Mouse (Mus musculus) MEL (cell line): ENCODE data around the gene Efna5. TPM values are rescaled to one million over a fixed set of nuclear protein-coding genes. Genes with fewer than 3 reads are reported as not detected.

Experiments
- DNase-seq: peaks from one replicate; pipeline ENCODE4 v3.0.0; 2011; ENCODE audit warnings: low read depth, low spot score
- H3K27ac ChIP-seq: 2 replicates; pipeline ENCODE4 v1.5.1; 2012; ENCODE audit warnings: low read depth, mild to moderate bottlenecking, control low read depth, low read length, moderate library complexity; ENCODE audit not compliant: control insufficient read depth
- H3K27me3 ChIP-seq, 2 experiments: fragments of 150-350 bp in 1 of 2; sonication (generic) in 1 of 2; 2 replicates each; pipeline ENCODE4 v1.6.1; 2012; ENCODE audit warnings: low read length in 2 of 2, mild to moderate bottlenecking in 2 of 2, improper control_type of control experiment in 1 of 2, moderate library complexity in 1 of 2; ENCODE audit not compliant: insufficient read depth in 2 of 2, control insufficient read depth in 1 of 2
- H3K36me3 ChIP-seq, 2 experiments: 2 replicates each; pipeline ENCODE4 v1.6.1; 2012 to 2014; ENCODE audit warnings: low read length in 2 of 2, improper control_type of control experiment in 1 of 2, inconsistent platforms in 1 of 2, mild to moderate bottlenecking in 1 of 2; ENCODE audit not compliant: insufficient read depth in 2 of 2, control insufficient read depth in 1 of 2
- H3K4me1 ChIP-seq, 2 experiments: fragments of 150-350 bp in 1 of 2; sonication (generic) in 1 of 2; 2 replicates each; pipeline ENCODE4 v1.6.1; 2012; ENCODE audit warnings: low read length in 2 of 2, improper control_type of control experiment in 1 of 2, mild to moderate bottlenecking in 1 of 2; ENCODE audit not compliant: insufficient read depth in 2 of 2, control insufficient read depth in 1 of 2
- H3K4me3 ChIP-seq, 2 experiments: fragments of 150-350 bp in 1 of 2; sonication (generic) in 1 of 2; 2 replicates each; pipeline ENCODE4 v1.5.1; 2012; ENCODE audit warnings: low read depth in 2 of 2, low read length in 2 of 2, mild to moderate bottlenecking in 2 of 2, moderate library complexity in 2 of 2, control low read depth in 1 of 2, improper control_type of control experiment in 1 of 2; ENCODE audit not compliant: control insufficient read depth in 1 of 2, insufficient read depth in 1 of 2
- H3K79me2 ChIP-seq: 2 replicates; pipeline ENCODE4 v1.6.1; 2012; ENCODE audit warnings: mild to moderate bottlenecking, low read length, moderate library complexity; ENCODE audit not compliant: control insufficient read depth, poor library complexity, insufficient read depth
- H3K9ac ChIP-seq: 2 replicates; pipeline ENCODE4 v1.6.1; 2012; ENCODE audit warnings: low read depth, mild to moderate bottlenecking, control low read depth, low read length, moderate library complexity; ENCODE audit not compliant: control insufficient read depth, poor library complexity, severe bottlenecking
- H3K9me3 ChIP-seq: fragments of 150-350 bp; sonication (generic); replicated peaks from 2 replicates; pipeline ENCODE4 v1.6.1; 2012; ENCODE audit warnings: mild to moderate bottlenecking, low read length, improper control_type of control experiment, moderate library complexity; ENCODE audit not compliant: insufficient read depth
- BHLHE40 ChIP-seq: IDR thresholded peaks from 2 replicates; pipeline ENCODE4 v1.6.1; 2012; ENCODE audit warnings: low read depth, mild to moderate bottlenecking, inconsistent platforms, low read length, improper control_type of control experiment, borderline replicate concordance
- CTCF ChIP-seq, 3 experiments: IDR thresholded peaks in 2 of 3; conservative IDR thresholded peaks in 1 of 3; 2 replicates each; pipeline ENCODE4 v1.5.1; 2011 to 2012; ENCODE audit warnings: low read length in 3 of 3, low read depth in 2 of 3, mild to moderate bottlenecking in 2 of 3, improper control_type of control experiment in 1 of 3, inconsistent platforms in 1 of 3, mixed read lengths in 1 of 3, moderate library complexity in 1 of 3; ENCODE audit not compliant: control insufficient read depth in 1 of 3, insufficient read depth in 1 of 3, poor library complexity in 1 of 3, severe bottlenecking in 1 of 3
- ELF1 ChIP-seq: IDR thresholded peaks from 2 replicates; pipeline ENCODE4 v1.6.1; 2014; ENCODE audit warnings: low read depth, mild to moderate bottlenecking, inconsistent platforms, low read length, improper control_type of control experiment, moderate library complexity
- HCFC1 ChIP-seq: IDR thresholded peaks from 2 replicates; pipeline ENCODE4 v1.6.1; 2012; ENCODE audit warnings: low read depth, mild to moderate bottlenecking, inconsistent platforms, low read length, improper control_type of control experiment, moderate library complexity
- JUND ChIP-seq: IDR thresholded peaks from 2 replicates; pipeline ENCODE4 v1.6.1; 2011; ENCODE audit warnings: low read depth, mild to moderate bottlenecking, improper control_type of control experiment, low read length
- MAFK ChIP-seq: IDR thresholded peaks from 2 replicates; pipeline ENCODE4 v1.6.1; 2011; ENCODE audit warnings: low read depth, mild to moderate bottlenecking, low read length, improper control_type of control experiment, borderline replicate concordance
- MEF2A ChIP-seq: IDR thresholded peaks from 2 replicates; pipeline ENCODE4 v1.6.1; 2014; ENCODE audit warnings: low read depth, mild to moderate bottlenecking, inconsistent platforms, low read length, improper control_type of control experiment; ENCODE audit not compliant: poor library complexity, insufficient replicate concordance, severe bottlenecking; ENCODE audit errors: extremely low read depth
- MXI1 ChIP-seq: IDR thresholded peaks from 2 replicates; pipeline ENCODE4 v1.6.1; 2011; ENCODE audit warnings: mild to moderate bottlenecking, low read depth, low read length, improper control_type of control experiment
- MYB ChIP-seq: IDR thresholded peaks from 2 replicates; pipeline ENCODE4 v1.6.1; 2011; ENCODE audit warnings: mild to moderate bottlenecking, low read depth, low read length, improper control_type of control experiment
- NELFE ChIP-seq: IDR thresholded peaks from 2 replicates; pipeline ENCODE4 v1.6.1; 2011; ENCODE audit warnings: low read depth, low read length, improper control_type of control experiment
- POLR2A ChIP-seq, 2 experiments: IDR thresholded peaks; 2 replicates each; pipeline ENCODE4 v1.6.1; 2011 to 2012; ENCODE audit warnings: low read length in 2 of 2, mild to moderate bottlenecking in 2 of 2, control low read depth in 1 of 2, improper control_type of control experiment in 1 of 2, low read depth in 1 of 2, moderate library complexity in 1 of 2; ENCODE audit not compliant: control insufficient read depth in 1 of 2, insufficient read depth in 1 of 2, poor library complexity in 1 of 2
- POLR2AphosphoS5 ChIP-seq: IDR thresholded peaks from 2 replicates; pipeline ENCODE4 v1.6.1; 2012; ENCODE audit warnings: low read depth, borderline replicate concordance, mild to moderate bottlenecking, inconsistent platforms, low read length, moderate library complexity, mixed read lengths
- SIN3A ChIP-seq: IDR thresholded peaks from 2 replicates; pipeline ENCODE4 v1.6.1; 2012; ENCODE audit warnings: low read length, improper control_type of control experiment, inconsistent platforms
- TBP ChIP-seq: IDR thresholded peaks from 2 replicates; pipeline ENCODE4 v1.8.0; 2011; ENCODE audit warnings: low read depth, low read length, improper control_type of control experiment
- USF1 ChIP-seq: IDR thresholded peaks from 2 replicates; pipeline ENCODE4 v1.6.1; 2014; ENCODE audit warnings: low read depth, mild to moderate bottlenecking, inconsistent platforms, low read length, improper control_type of control experiment, moderate library complexity
- USF2 ChIP-seq, 2 experiments: IDR thresholded peaks; 2 replicates each; pipeline ENCODE4 v1.6.1; 2011 to 2012; ENCODE audit warnings: improper control_type of control experiment in 2 of 2, low read length in 2 of 2, borderline replicate concordance in 1 of 2, inconsistent platforms in 1 of 2, low read depth in 1 of 2, mild to moderate bottlenecking in 1 of 2; ENCODE audit not compliant: insufficient read depth in 1 of 2
- ZKSCAN1 ChIP-seq: IDR thresholded peaks from 2 replicates; pipeline ENCODE4 v1.6.1; 2012; ENCODE audit warnings: low read depth, mild to moderate bottlenecking, inconsistent platforms, low read length, improper control_type of control experiment, moderate library complexity
- polyA plus RNA-seq, 2 experiments: library from polyadenylated mRNA; stranded (reverse) in 1 of 2; unstranded in 1 of 2; fragments of >175 nt in 1 of 2; fragments of >200 nt in 1 of 2; gene quantifications; 2 replicates each; pipeline versions ENCODE4 v1.2.1 to v1.2.4; 2012; ENCODE audit warnings: low replicate concordance in 2 of 2, low read depth in 1 of 2; ENCODE audit not compliant: insufficient read length in 2 of 2, insufficient read depth in 1 of 2, missing spikeins in 1 of 2
- total RNA-seq: library from RNA; depleted of rRNA; stranded (reverse); fragments of 300-350 nt; gene quantifications from 2 replicates; pipeline ENCODE4 v1.2.3, GENCODE M21; 2012

The Efna5 gene
- total and polyA plus RNA-seq, 3 experiments, result not detected

GRCm38 (mm10) chr17:62702020-62702814 lies 178.9 kb downstream of the Efna5 start:
- no peaks in the 10 kb centered on the region for H3K9me3 ChIP-seq
- no peaks in the 10 kb centered on the region for H3K79me2 ChIP-seq
- H3K9ac ChIP-seq, result no peak overlapping the region
- no peak for DNase-seq
- H3K4me3 ChIP-seq, result no peak overlapping the region
- H3K27me3 ChIP-seq, result no peaks in the 10 kb centered on the region
- no peaks in the 10 kb centered on the region for H3K4me1 ChIP-seq
- TF ChIP-seq BHLHE40, result no peak
- no peak for TF ChIP-seq MXI1
- no peak for TF ChIP-seq HCFC1
- TF ChIP-seq ZKSCAN1, result no peak
- no peak for TF ChIP-seq NELFE
- TF ChIP-seq CTCF (IDR thresholded peaks at IDR 0.05 in 2 of 3, conservative IDR thresholded peaks at IDR 0.05 in 1 of 3; ENCODE audit: control insufficient read depth in 1 of 3, insufficient read depth in 1 of 3, low read depth in 2 of 3, low read length in 3 of 3, poor library complexity in 1 of 3, severe bottlenecking in 1 of 3), result no peak
- TF ChIP-seq MYB, result no peak
- TF ChIP-seq TBP, result no peak
- no peak for TF ChIP-seq USF1
- TF ChIP-seq USF2 (IDR thresholded peaks at IDR 0.05; ENCODE audit: borderline replicate concordance in 1 of 2, insufficient read depth in 1 of 2, low read depth in 1 of 2, low read length in 2 of 2), result no peak
- TF ChIP-seq MEF2A, result no peak
- no peak for TF ChIP-seq MAFK
- H3K36me3 ChIP-seq, result no peaks in the 10 kb centered on the region
- no peak overlapping the region for H3K27ac ChIP-seq

GRCm38 (mm10) chr17:62700791-62701602 lies 180.1 kb downstream of the Efna5 start:
- H3K27ac ChIP-seq, result no peak overlapping the region
- DNase-seq, result no peak
- H3K4me3 ChIP-seq, result no peak overlapping the region

More at GRCm38 (mm10) chr17:62700791-62701602, 180.1 kb downstream of the Efna5 start:
- no peaks in the 10 kb centered on the region for H3K79me2 ChIP-seq
- no peak for TF ChIP-seq MEF2A
- no peak for TF ChIP-seq ELF1
- no peak for TF ChIP-seq POLR2AphosphoS5
- TF ChIP-seq SIN3A, result no peak
- TF ChIP-seq MXI1, result no peak
- no peak for TF ChIP-seq POLR2A (IDR thresholded peaks at IDR 0.05; ENCODE audit: control insufficient read depth in 1 of 2, insufficient read depth in 1 of 2, low read depth in 1 of 2, low read length in 2 of 2, poor library complexity in 1 of 2)
- TF ChIP-seq JUND, result no peak
- H3K27me3 ChIP-seq, result no peaks in the 10 kb centered on the region
- no peaks in the 10 kb centered on the region for H3K4me1 ChIP-seq
- H3K9me3 ChIP-seq, result no peaks in the 10 kb centered on the region
- H3K9ac ChIP-seq, result no peak overlapping the region
- H3K36me3 ChIP-seq, result no peaks in the 10 kb centered on the region
